Mouse (Mus musculus) left cerebral cortex, adult 11 months (tissue): Measurements from ENCODE around the gene Oit1.

ENCODE experiments used
- DNase-seq: peaks from one replicate; pipeline ENCODE4 v3.0.0; 2022; ENCODE audit warnings: low spot score

The Oit1 gene

DNA sequence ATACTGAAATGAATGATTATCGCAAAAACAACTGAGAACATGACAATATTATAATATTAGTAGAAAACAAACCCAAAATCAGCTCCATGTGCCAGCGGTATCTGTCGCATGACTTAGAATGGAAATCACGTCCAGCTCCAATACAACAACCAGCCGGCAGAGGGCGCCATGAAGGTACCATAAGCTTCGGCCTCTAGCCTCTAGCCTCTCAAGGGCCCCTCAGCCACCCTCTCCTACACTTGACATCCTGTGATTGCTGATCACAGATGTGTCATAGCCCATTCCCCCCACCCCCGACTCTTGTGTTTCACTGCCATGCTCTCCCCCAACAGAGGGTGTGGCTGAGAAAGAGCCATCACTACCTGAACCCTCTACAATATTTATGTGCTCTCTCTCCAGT lies 78.3 kb downstream of the Oit1 start:
- DNase-seq = no peak
